Mouse (Mus musculus): ENCODE data around the gene Btnl9.

DNA sequence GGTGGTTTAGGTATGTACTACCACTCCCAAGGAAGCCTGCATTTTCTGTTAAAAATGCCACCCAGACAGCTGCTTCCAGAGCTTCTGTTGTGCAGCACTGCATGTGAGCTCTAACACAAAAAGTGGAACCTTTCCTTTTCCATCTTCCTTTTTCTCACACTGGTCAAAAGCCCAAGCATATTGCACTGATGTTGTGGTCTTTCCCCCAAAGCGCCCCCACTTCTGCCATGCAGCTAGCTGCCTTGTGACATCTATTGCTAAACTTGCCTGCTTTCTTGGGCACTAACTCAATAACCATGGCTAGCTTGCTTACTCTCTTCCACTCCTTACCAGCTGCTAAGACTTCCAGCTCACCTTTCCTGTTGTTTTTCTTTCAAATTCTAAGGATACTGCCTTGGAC is 37.5 kb upstream of the Btnl9 start:
- TF ChIP-seq CTCF (IDR thresholded peaks at IDR 0.05; ENCODE audit: extremely low read depth, insufficient read length, insufficient replicate concordance, low read depth, low read length) (no peak), POLR2A (IDR thresholded peaks at IDR 0.05; ENCODE audit: low read depth, low read length) (no peak)
